Mouse (Mus musculus) limb, embryonic 11.5 days (tissue): Measurements from ENCODE around the gene Pfpl. TPM values are rescaled to one million over a fixed set of nuclear protein-coding genes. Genes with fewer than 3 reads are reported as not detected.
A peak's percentile ranks its signal among the peaks of the same experiment; 100 is the strongest.

Experiments
- ATAC-seq: fragments of 200-750 bp; cut with Nextera tagmentation; 2 replicates; pipeline ENCODE4 v1.8.0; 2017; ENCODE audit warnings: low read depth; ENCODE audit not compliant: insufficient number of reproducible peaks, low FRiP score, low TSS enrichment
- DNase-seq: peaks from one replicate; pipeline ENCODE4 v3.0.0-alpha.2; 2015; ENCODE audit warnings: low spot score
- H3K27ac ChIP-seq: fragments of 300-500 bp; sonication (generic); replicated peaks from 2 replicates; pipeline ENCODE4 v1.5.1; 2014; ENCODE audit warnings: low read depth, mild to moderate bottlenecking, low read length
- H3K27me3 ChIP-seq: fragments of 300-500 bp; sonication (generic); 2 replicates; pipeline ENCODE4 v1.6.1; 2014; ENCODE audit warnings: mild to moderate bottlenecking, low read length, mixed read lengths; ENCODE audit not compliant: control insufficient read depth, insufficient read depth
- H3K36me3 ChIP-seq: fragments of 300-500 bp; sonication (generic); 2 replicates; pipeline ENCODE4 v1.6.1; 2014; ENCODE audit warnings: mild to moderate bottlenecking, low read length, moderate library complexity, mixed read lengths; ENCODE audit not compliant: control insufficient read depth, insufficient read depth
- H3K4me1 ChIP-seq: fragments of 300-500 bp; sonication (generic); 2 replicates; pipeline ENCODE4 v1.6.1; 2014; ENCODE audit warnings: low read length, mixed read lengths; ENCODE audit not compliant: control insufficient read depth, insufficient read depth
- H3K4me2 ChIP-seq: fragments of 300-500 bp; sonication (generic); 2 replicates; pipeline ENCODE4 v1.6.1; 2014; ENCODE audit warnings: low read depth, mild to moderate bottlenecking, moderate library complexity; ENCODE audit not compliant: severe bottlenecking
- H3K4me3 ChIP-seq: fragments of 300-500 bp; sonication (generic); 2 replicates; pipeline ENCODE4 v1.5.1; 2014; ENCODE audit warnings: low read depth, low read length
- H3K9ac ChIP-seq: fragments of 300-500 bp; sonication (generic); 2 replicates; pipeline ENCODE4 v1.6.1; 2014; ENCODE audit warnings: mild to moderate bottlenecking, low read length
- H3K9me3 ChIP-seq: fragments of 300-500 bp; sonication (generic); 2 replicates; pipeline ENCODE4 v1.6.1; 2016; ENCODE audit warnings: low read length; ENCODE audit not compliant: control insufficient read depth
- WGBS: fragments of 180-500 bp; shearing (Covaris S2); extraction: QIAGEN DNeasy Blood & Tissue Kit; methylation state at CpG from one replicate; pipeline ENCODE4 v1.1.7; 2014; 5-methylcytosine and 5-hydroxymethylcytosine counted together
- polyA plus RNA-seq: library from polyadenylated mRNA; unstranded; fragments of >200 nt; fragmentation: Nextera tagmentation; extraction: Ambion mirVana; gene quantifications from 2 replicates; pipeline ENCODE4 v1.2.1, GENCODE M21; 2014

Gene Pfpl
- polyA plus RNA-seq, result not detected in 2 replicates

DNA sequence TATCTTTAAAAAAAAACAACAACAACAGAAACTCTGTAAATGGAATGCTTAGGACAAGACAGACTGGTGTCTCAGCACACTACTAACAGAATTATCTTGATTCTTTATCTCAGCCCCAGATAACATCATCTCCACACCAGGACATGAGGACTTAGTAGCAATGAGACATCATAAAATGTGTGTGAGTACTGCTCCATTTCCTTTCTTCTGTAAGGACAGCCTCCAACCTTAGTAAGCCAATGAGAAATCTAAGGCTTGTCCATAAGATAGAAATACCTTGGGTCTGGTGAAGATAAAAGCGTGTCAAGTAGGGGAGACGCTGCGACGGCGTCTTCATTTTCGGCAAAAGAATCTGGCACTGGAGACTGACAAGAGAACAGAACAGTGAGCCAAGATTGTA, at the start of gene Pfpl:
Gene Pfpl, plus strand, starts transcription at position 301 of the 400 bp plus-strand sequence.
- H3K9ac ChIP-seq, result no peak within 1 kb of the TSS
- H3K27me3 ChIP-seq, result no peaks in the 10 kb centered on the region
- DNase-seq (no peak), ATAC-seq (no peak)
- no peaks in the 10 kb centered on the region for H3K9me3 ChIP-seq
- no peaks in the 10 kb centered on the region for H3K36me3 ChIP-seq
- no peak within 1 kb of the TSS for H3K4me2 ChIP-seq
- H3K4me1 ChIP-seq, result no peaks in the 10 kb centered on the region
- whole genome bisulfite sequencing, result 92% methylated on average over 6 of the region's 6 CpGs
- no peak within 1 kb of the TSS for H3K27ac ChIP-seq
- H3K4me3 ChIP-seq, result no peak within 1 kb of the TSS

DNA sequence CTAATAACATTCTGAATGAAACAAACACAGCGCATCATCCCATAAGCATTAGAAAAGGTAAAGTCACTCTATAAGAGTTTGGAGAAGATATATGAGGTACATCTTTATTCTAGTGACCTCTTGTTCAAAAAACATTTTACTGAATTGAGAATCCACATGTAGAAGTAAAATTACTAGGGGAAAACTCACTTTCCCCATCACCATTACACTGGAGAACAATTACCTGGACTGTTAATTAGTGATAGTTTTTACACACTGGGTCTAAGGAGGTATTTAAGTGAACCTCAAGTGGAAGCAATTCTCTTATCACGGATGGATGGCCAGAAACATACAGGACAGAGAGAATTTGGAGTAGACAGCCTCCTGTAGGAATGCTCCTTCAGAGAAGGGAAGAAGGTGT, 40.7 kb upstream of the Pfpl start, which contains the start of gene Olfr1440:
Gene Olfr1440, plus strand, starts transcription at position 301 of the 400 bp plus-strand sequence.
- H3K27ac ChIP-seq, result no peak within 1 kb of the TSS
- DNase-seq, result no peak

DNA sequence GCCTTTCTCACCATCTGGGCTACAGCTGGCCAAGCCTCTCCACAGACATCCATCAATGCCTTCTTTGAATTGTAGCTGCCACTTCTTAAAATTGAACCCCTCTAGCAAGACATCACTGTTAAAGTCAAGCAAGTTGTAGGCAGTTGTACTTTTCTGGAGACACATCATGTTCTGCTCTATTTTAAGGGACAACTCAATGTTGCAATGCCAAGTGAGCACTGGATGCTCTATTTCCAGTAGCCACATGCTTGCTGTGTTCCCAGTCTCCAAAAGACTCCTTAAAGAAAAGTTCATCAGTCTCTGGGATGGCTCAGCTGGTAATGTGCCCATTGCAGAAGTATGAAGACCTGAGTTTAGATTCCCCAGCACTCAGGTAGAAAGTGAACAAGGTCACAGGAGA, 14.0 kb upstream of the Pfpl start:
- H3K4me2 ChIP-seq, result no peak overlapping the region
- no peak overlapping the region for H3K9ac ChIP-seq
- no peak overlapping the region for H3K27ac ChIP-seq
- no peaks in the 10 kb centered on the region for H3K36me3 ChIP-seq
- ATAC-seq (no peak), DNase-seq (no peak)
- H3K9me3 ChIP-seq, result no peaks in the 10 kb centered on the region
- no peaks in the 10 kb centered on the region for H3K4me1 ChIP-seq
- H3K4me3 ChIP-seq, result no peak overlapping the region
- H3K27me3 ChIP-seq, result no peaks in the 10 kb centered on the region

More for the DNA sequence above, 40.7 kb upstream of the Pfpl start, which contains the start of gene Olfr1440:
- Histone ChIP-seq H3K9me3 (no peaks in the 10 kb centered on the region), H3K9ac (no peak within 1 kb of the TSS), H3K4me3 (no peak within 1 kb of the TSS), H3K4me2 (no peak within 1 kb of the TSS), H3K4me1 (no peaks in the 10 kb centered on the region), H3K36me3 (no peaks in the 10 kb centered on the region), H3K27me3 (no peaks in the 10 kb centered on the region)
- no peak for ATAC-seq
- WGBS, result 80% methylated on average over 2 of the region's 2 CpGs

DNA sequence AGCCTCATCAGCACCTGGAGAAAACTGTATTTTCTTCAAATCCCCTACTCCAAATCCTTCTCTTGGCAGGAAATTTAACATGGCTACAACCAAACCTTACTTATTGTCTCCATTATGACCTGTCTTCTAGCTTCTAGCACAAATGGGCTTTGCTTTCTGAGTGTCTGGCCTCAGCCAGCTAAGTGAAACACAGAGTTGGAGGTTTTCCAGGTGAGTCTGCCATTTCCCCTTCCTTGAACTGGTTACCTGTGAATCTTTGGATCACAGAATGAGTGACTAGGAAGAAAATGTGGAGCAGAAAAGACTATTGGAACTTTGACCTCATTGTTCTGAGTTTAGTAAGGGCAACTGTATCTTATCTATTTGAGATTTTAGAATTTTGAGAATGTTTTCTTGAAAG, 10.3 kb upstream of the Pfpl start, which contains the start of gene Olfr1441:
Gene Olfr1441, plus strand, starts transcription at position 73 of the 400 bp plus-strand sequence.
- H3K36me3 ChIP-seq, result no peaks in the 10 kb centered on the region
- no peak for DNase-seq
- no peak for ATAC-seq
- no peaks in the 10 kb centered on the region for H3K4me1 ChIP-seq
- H3K27ac ChIP-seq, result no peak within 1 kb of the TSS
- no peak within 1 kb of the TSS for H3K4me3 ChIP-seq
- no peaks in the 10 kb centered on the region for H3K9me3 ChIP-seq
- no peak within 1 kb of the TSS for H3K4me2 ChIP-seq
- H3K27me3 ChIP-seq, result no peaks in the 10 kb centered on the region
- H3K9ac ChIP-seq, result no peak within 1 kb of the TSS

DNA sequence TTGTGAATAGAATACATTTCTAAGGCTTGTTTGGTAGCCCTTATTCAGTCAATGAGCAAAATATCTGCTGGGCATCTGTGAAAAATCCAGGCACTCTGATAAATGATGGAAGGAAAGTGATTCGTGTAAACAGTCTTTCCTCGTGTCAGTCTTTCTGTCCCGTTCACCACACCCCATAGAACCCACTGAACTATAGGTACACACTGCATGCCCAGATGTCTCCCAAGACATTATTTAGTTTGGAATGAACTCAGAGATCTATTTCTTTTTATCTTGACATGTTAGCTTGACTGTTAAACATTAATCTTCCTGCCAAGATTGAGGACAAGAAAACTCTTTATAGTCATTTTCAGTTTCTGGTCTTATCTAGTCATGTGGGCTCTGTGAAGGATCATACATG, 9.4 kb upstream of the Pfpl start:
- DNase-seq (no peak), ATAC-seq (no peak)
- 89% methylated on average over 3 of the region's 3 CpGs for WGBS
- Histone ChIP-seq H3K36me3 (no peaks in the 10 kb centered on the region), H3K9ac (no peak overlapping the region), H3K27ac (no peak overlapping the region), H3K9me3 (no peaks in the 10 kb centered on the region), H3K27me3 (no peaks in the 10 kb centered on the region), H3K4me1 (no peaks in the 10 kb centered on the region), H3K4me2 (no peak overlapping the region), H3K4me3 (no peak overlapping the region)

DNA sequence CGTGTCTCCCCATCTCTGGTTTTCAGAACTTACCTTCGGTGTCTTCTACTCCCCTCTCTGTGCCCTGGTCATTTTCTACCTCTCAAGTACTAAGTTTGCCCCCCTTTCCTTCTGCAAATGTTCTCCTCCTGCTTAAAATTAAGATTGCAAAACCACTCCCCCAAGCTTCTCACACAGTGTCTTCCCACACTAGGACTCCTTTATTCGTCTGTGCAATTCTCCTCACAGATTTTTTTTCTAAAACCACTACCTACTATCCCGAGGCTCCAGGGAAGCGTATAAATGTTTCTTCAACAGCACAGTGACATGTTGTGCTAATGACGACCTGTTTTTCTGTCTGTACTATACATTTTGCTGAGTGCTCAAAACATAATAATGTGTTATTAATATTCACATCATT, 7.2 kb upstream of the Pfpl start:
- ATAC-seq, result no peak
- Histone ChIP-seq H3K9ac (no peak overlapping the region), H3K36me3 (no peaks in the 10 kb centered on the region), H3K27me3 (no peaks in the 10 kb centered on the region), H3K27ac (no peak overlapping the region), H3K9me3 (no peaks in the 10 kb centered on the region), H3K4me1 (no peaks in the 10 kb centered on the region), H3K4me2 (no peak overlapping the region), H3K4me3 (no peak overlapping the region)
- WGBS, result 80% methylated on average over 6 of the region's 6 CpGs
- no peak for DNase-seq

DNA sequence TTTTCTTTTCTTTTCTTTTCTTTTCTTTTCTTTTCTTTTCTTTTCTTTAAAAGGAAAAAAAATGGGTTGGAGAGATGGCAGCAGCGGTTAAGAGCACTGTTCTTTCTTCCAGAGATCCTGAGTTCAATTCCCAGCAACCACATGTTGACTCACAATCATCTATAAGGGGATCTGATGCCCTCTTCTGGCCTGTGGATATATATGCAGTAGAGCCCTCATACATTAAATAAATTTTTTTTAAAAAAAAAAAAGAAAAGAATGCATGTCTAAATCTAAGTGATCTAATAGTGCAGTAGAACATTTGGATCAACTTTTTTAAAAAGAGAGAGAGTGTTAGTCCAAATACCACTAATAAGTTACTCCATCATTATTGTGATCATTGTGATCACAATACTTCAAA, 6.0 kb upstream of the Pfpl start:
- 83% methylated on average over 1 of the region's 1 CpGs for WGBS
- Histone ChIP-seq H3K9me3 (no peaks in the 10 kb centered on the region), H3K27me3 (no peaks in the 10 kb centered on the region), H3K27ac (no peak overlapping the region), H3K9ac (no peak overlapping the region), H3K36me3 (no peaks in the 10 kb centered on the region), H3K4me3 (no peak overlapping the region), H3K4me2 (no peak overlapping the region), H3K4me1 (no peaks in the 10 kb centered on the region)
- ATAC-seq (no peak), DNase-seq (no peak)

DNA sequence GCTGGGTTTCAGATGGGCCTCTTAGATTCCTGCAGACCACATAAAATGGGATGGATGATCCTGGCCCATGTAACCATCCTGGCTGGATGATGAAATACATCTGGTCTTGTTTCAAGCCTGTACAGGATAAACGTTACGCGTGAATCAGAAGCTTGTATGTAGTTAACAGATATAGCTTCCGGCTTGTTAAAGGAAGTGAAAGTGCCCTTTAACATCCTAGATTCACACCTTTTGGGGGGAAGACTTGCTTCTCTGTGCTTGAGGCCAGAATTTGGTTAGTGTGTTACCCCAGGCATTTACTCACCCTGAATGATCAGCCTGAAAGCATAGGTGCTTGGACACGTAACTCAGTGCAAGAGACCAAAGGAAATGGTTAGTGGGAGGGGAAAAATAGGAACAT, 604 bp upstream of the Pfpl start:
- H3K27me3 ChIP-seq, result no peaks in the 10 kb centered on the region
- H3K4me2 ChIP-seq, result no peak overlapping the region
- ATAC-seq (no peak), DNase-seq (no peak)
- no peaks in the 10 kb centered on the region for H3K9me3 ChIP-seq
- no peak overlapping the region for H3K27ac ChIP-seq
- H3K4me3 ChIP-seq, result no peak overlapping the region
- 86% methylated on average over 5 of the region's 5 CpGs for WGBS
- no peak overlapping the region for H3K9ac ChIP-seq
- H3K36me3 ChIP-seq, result no peaks in the 10 kb centered on the region
- no peaks in the 10 kb centered on the region for H3K4me1 ChIP-seq

DNA sequence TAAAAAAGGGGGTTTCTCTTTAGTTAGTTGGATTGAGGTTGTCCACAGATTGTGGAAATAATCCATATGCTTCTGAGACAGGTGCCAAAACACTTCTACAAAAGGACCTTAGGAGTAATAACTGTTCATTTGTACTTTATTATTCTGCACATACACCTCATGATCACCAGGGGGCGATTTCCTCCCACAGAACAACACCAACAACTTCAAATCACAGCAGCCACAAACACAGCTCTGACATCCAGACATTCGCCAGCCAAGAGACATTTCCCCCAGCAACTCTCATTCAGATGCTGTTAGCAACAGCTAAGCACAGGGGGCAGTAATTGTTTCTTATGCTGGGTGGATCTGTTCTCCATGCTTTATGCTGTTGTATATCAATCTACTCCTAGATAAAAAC, 5.3 kb downstream of the Pfpl start:
- DNase-seq (peak; percentile 30), ATAC-seq (no peak)

More for the DNA sequence above, 5.3 kb downstream of the Pfpl start:
- H3K4me3 ChIP-seq, result no peak overlapping the region
- no peaks in the 10 kb centered on the region for H3K9me3 ChIP-seq
- WGBS, result 17% methylated on average over 2 of the region's 2 CpGs
- H3K4me2 ChIP-seq, result no peak overlapping the region
- no peaks in the 10 kb centered on the region for H3K27me3 ChIP-seq
- no peaks in the 10 kb centered on the region for H3K4me1 ChIP-seq
- no peak overlapping the region for H3K9ac ChIP-seq
- H3K36me3 ChIP-seq, result no peaks in the 10 kb centered on the region
- no peak overlapping the region for H3K27ac ChIP-seq
